Mouse (Mus musculus) ES-E14 (cell line): Measurements from ENCODE around the gene Rasl11b.

Source experiments
- MAFK ChIP-seq: IDR thresholded peaks from 2 replicates; pipeline ENCODE4 v1.6.1; 2014; ENCODE audit warnings: mild to moderate bottlenecking, low read depth, low read length, inconsistent platforms; ENCODE audit not compliant: insufficient read depth
- ZC3H11A ChIP-seq: IDR thresholded peaks from 2 replicates; pipeline ENCODE4 v1.6.1; 2012; ENCODE audit warnings: low read depth, mild to moderate bottlenecking, inconsistent platforms, low read length, borderline replicate concordance
- ZNF384 ChIP-seq: IDR thresholded peaks from 2 replicates; pipeline ENCODE4 v1.6.1; 2012; ENCODE audit warnings: low read depth, low read length, inconsistent platforms

DNA sequence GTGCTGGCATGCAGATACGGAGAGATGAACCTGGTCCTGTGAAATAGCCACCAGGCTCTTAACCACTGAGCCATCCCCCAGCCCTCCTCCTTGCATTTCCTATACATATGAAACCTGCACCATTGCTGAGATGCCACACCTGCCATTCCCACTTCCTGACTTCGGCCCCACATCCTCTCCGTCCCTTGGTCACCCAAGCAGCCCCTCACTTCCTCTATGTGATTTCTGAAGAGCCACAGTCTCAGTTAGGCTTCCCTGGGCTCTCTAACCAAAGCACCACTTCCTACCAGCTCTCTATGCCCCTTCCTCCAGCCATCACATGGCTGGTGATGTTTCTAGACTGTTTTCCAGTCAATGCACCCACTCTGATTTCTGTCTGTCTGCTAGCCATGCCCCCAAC, 28.4 kb upstream of the Rasl11b start:
- TF ChIP-seq ZNF384 (no peak), ZC3H11A (no peak), MAFK (no peak)
